Mouse (Mus musculus) gastrocnemius, postnatal 36 days (tissue): Measurements from ENCODE around the gene Gm7876. TPM values are rescaled to one million over a fixed set of nuclear protein-coding genes. Genes with fewer than 3 reads are reported as not detected.
"Not testable (repeated sequence)": the region's sequence is repeated elsewhere in the genome, so short reads cannot be mapped to it uniquely, and the experiment has no call there.

Experiments
- DNase-seq, 2 experiments: peaks; one replicate each; pipeline ENCODE4 v3.0.0; 2022
- intact Hi-C: fragments of 180-260 bp; cut with DNase I; formaldehyde crosslinking; loops from one replicate; pipeline ENCODE4 v1.15.1; 2025
- long read RNA-seq, 2 experiments: library from polyadenylated mRNA; stranded (forward); transcript quantifications; one replicate each; pipeline ENCODE4 v2.0.0; 2021
- total RNA-seq, 2 experiments: library from RNA; stranded (reverse); gene quantifications; 2 replicates each; pipeline ENCODE4 v1.2.3; 2021

The Gm7876 gene
- total RNA-seq = not detected
- long read RNA-seq, experiment 1 = 0 reads
- long read RNA-seq, experiment 2 = 0 reads

GRCm38 (mm10) chr14:4708938-4709337 lies at the start of gene Gm7876:
Gm7876 (plus strand) TSS chr14:4709238.
- intact Hi-C loops, DNase-seq: not testable (repeated sequence)

- intact Hi-C loops, DNase-seq: not testable (repeated sequence)
These were observed 45.1 kb upstream of the Gm7876 start, which contains the start of gene Gm3239 for GRCm38 (mm10) chr14:4663892-4664291. Gm3239 (plus strand) TSS chr14:4664192.

GRCm38 (mm10) chr14:4726038-4726880 lies 17.2 kb downstream of the Gm7876 start, which contains the start of gene Gm3252:
Gm3252 (plus strand) TSS chr14:4726775.
- DNase-seq, intact Hi-C loops: not testable (repeated sequence)

Other genes starting within 250 kb of the Gm7876 start
- gene Gm3182, start 227.5 kb upstream of the Gm7876 start, total RNA-seq = not detected
- not detected for gene Gm3047, start 153.8 kb upstream of the Gm7876 start, total RNA-seq
- not detected for gene Gm8159, start 76.9 kb upstream of the Gm7876 start, total RNA-seq
- not detected for gene Gm3239, start 45.0 kb upstream of the Gm7876 start, total RNA-seq
- gene Gm3252, start 17.5 kb downstream of the Gm7876 start, total RNA-seq = not detected
- not detected for gene Gm9602, start 67.1 kb downstream of the Gm7876 start, total RNA-seq
- not detected for gene Gm3269, start 128.9 kb downstream of the Gm7876 start, total RNA-seq
- gene Gm3264, start 146.3 kb downstream of the Gm7876 start, total RNA-seq = under 1 TPM in 1 of 2 experiments, not detected in 1; 0.89 TPM
- not detected for gene Gm3278, start 183.2 kb downstream of the Gm7876 start, total RNA-seq